Mouse (Mus musculus) hindbrain, embryonic 13.5 days (tissue): ENCODE data around the gene Tbccd1. TPM values are rescaled to one million over a fixed set of nuclear protein-coding genes. Genes with fewer than 3 reads are reported as not detected.

ENCODE experiments used
- ATAC-seq: fragments of 200-750 bp; cut with Nextera tagmentation; 2 replicates; pipeline ENCODE4 v1.8.0; 2017; ENCODE audit warnings: moderate TSS enrichment; ENCODE audit not compliant: low FRiP score
- H3K27ac ChIP-seq: fragments of 300-500 bp; sonication (generic); 2 replicates; pipeline ENCODE4 v1.5.1; 2015; ENCODE audit warnings: inconsistent platforms, mild to moderate bottlenecking, moderate library complexity
- H3K27me3 ChIP-seq: fragments of 300-500 bp; sonication (generic); 2 replicates; pipeline ENCODE4 v1.6.1; 2015; ENCODE audit warnings: mild to moderate bottlenecking, inconsistent platforms
- H3K36me3 ChIP-seq: fragments of 300-500 bp; sonication (generic); 2 replicates; pipeline ENCODE4 v1.6.1; 2015; ENCODE audit warnings: mild to moderate bottlenecking, inconsistent platforms
- H3K4me1 ChIP-seq: fragments of 300-500 bp; sonication (generic); replicated peaks from 2 replicates; pipeline ENCODE4 v1.6.1; 2015; ENCODE audit warnings: inconsistent platforms
- H3K4me2 ChIP-seq: fragments of 300-500 bp; sonication (generic); 2 replicates; pipeline ENCODE4 v1.6.1; 2015; ENCODE audit warnings: inconsistent platforms, mild to moderate bottlenecking, moderate library complexity
- H3K4me3 ChIP-seq: fragments of 300-500 bp; sonication (generic); 2 replicates; pipeline ENCODE4 v1.5.1; 2015; ENCODE audit warnings: mild to moderate bottlenecking, inconsistent platforms
- H3K9ac ChIP-seq: fragments of 300-500 bp; sonication (generic); 2 replicates; pipeline ENCODE4 v1.6.1; 2015; ENCODE audit warnings: mild to moderate bottlenecking, inconsistent platforms
- H3K9me3 ChIP-seq: fragments of 300-500 bp; sonication (generic); 2 replicates; pipeline ENCODE4 v1.6.1; 2016; ENCODE audit warnings: inconsistent platforms
- WGBS: fragments of 180-500 bp; shearing (Covaris S2); methylation state at CpG from one replicate; pipeline ENCODE4 v1.1.7; 2015; 5-methylcytosine and 5-hydroxymethylcytosine counted together
- polyA plus RNA-seq: library from polyadenylated mRNA; unstranded; fragments of >200 nt; fragmentation: Nextera tagmentation; extraction: Ambion mirVana; gene quantifications from 2 replicates; pipeline ENCODE4 v1.2.1, GENCODE M21; 2015

Gene Tbccd1
- polyA plus RNA-seq, 1 experiment from 2014 or later, result 23.5 TPM

DNA sequence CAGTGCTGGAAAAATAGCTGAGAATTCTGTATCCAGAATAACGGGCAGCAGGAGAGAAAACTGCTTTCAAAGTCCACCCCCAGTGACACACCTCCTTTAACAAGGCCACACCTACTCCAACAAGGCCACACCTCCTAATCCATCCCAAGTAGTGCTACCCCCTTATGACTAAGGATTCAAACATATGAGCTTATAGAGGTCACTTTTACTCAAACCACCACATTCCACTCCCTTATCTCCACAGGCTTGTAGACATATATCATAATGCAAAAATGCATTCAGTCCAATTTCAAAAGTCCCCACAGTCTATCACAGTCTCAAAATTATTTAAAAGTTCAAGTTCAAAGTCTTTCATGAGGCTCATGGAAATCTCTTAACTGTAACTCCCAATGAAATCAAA, 9.8 kb downstream of the Tbccd1 start:
- Histone ChIP-seq H3K4me3 (no peak overlapping the region), H3K36me3 (no peaks in the 10 kb centered on the region), H3K9ac (no peak overlapping the region), H3K4me1 (peaks cover 15% of the 10 kb centered on the region), H3K9me3 (no peaks in the 10 kb centered on the region), H3K27me3 (no peaks in the 10 kb centered on the region), H3K27ac (no peak overlapping the region), H3K4me2 (no peak overlapping the region)
- no peak for ATAC-seq
- 79% methylated on average over 1 of the region's 1 CpGs for WGBS

- Histone ChIP-seq H3K27ac (no peak overlapping the region), H3K4me3 (no peak overlapping the region), H3K4me2 (no peak overlapping the region), H3K9me3 (no peaks in the 10 kb centered on the region), H3K4me1 (peaks cover 15% of the 10 kb centered on the region), H3K36me3 (peaks cover 8% of the 10 kb centered on the region; the same call in 1 of the 2 replicates), H3K27me3 (no peaks in the 10 kb centered on the region), H3K9ac (no peak overlapping the region)
- 92% methylated on average over 4 of the region's 4 CpGs for WGBS
- ATAC-seq, result no peak
Observed at GRCm38 (mm10) chr16:22845481-22845880, 12.0 kb downstream of the Tbccd1 start.

- peak; percentile 44 for ATAC-seq
- H3K4me1 ChIP-seq, result peaks cover 15% of the 10 kb centered on the region
- H3K4me3 ChIP-seq, result peak overlapping the region; percentile 51
- 73% methylated on average over 5 of the region's 5 CpGs for WGBS
- H3K9me3 ChIP-seq, result no peaks in the 10 kb centered on the region
- H3K9ac ChIP-seq, result peak overlapping the region; percentile 87; the same call in 1 of the 2 replicates
- H3K27me3 ChIP-seq, result no peaks in the 10 kb centered on the region
- 0 out of 2 replicates have a peak overlapping the region, but pooled peaks have one; percentile 61 for H3K27ac ChIP-seq
- peak overlapping the region; percentile 71 for H3K4me2 ChIP-seq
- peaks cover 14% of the 10 kb centered on the region; the same call in 1 of the 2 replicates for H3K36me3 ChIP-seq
Observed at GRCm38 (mm10) chr16:22844834-22845233, 12.6 kb downstream of the Tbccd1 start.

GRCm38 (mm10) chr16:22844061-22844801, 13.2 kb downstream of the Tbccd1 start:
- peak overlapping the region; percentile 61; the same call in 1 of the 2 replicates for H3K27ac ChIP-seq
- peak overlapping the region; percentile 71 for H3K4me2 ChIP-seq
- peak overlapping the region; percentile 87 for H3K9ac ChIP-seq
- WGBS, result 8% methylated on average over 26 of the region's 26 CpGs
- H3K36me3 ChIP-seq, result peaks cover 18% of the 10 kb centered on the region; the same call in 1 of the 2 replicates
- no peaks in the 10 kb centered on the region for H3K9me3 ChIP-seq
- H3K27me3 ChIP-seq, result no peaks in the 10 kb centered on the region
- peaks cover 15% of the 10 kb centered on the region for H3K4me1 ChIP-seq
- H3K4me3 ChIP-seq, result peak overlapping the region; percentile 51
- peak; percentile 97 for ATAC-seq

DNA sequence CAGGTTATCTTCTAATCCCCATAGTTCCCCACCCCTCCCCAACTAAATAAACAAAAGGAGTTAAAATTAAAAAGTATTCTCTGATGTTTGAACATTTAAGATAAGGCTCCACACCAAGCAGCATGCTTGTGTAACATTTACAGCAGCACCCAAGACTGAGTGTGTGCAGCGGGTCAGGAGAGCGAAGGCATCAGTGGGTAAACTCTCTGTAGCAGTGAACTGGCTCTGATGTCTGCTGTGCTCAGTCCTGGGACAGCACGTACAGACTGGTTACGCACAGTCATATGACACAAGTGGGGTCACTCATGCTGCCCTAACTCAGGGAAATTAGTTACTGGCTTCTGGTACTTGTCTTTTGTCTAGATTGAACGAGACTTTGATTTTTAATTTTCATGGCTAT, 14.6 kb downstream of the Tbccd1 start:
- Histone ChIP-seq H3K4me1 (peaks cover 15% of the 10 kb centered on the region), H3K9me3 (no peaks in the 10 kb centered on the region), H3K27me3 (no peaks in the 10 kb centered on the region), H3K27ac (no peak overlapping the region), H3K4me2 (no peak overlapping the region), H3K4me3 (no peak overlapping the region), H3K36me3 (peaks cover 26% of the 10 kb centered on the region), H3K9ac (no peak overlapping the region)
- 91% methylated on average over 5 of the region's 5 CpGs for WGBS
- ATAC-seq, result no peak

- Histone ChIP-seq H3K36me3 (peaks cover 40% of the 10 kb centered on the region), H3K9me3 (no peaks in the 10 kb centered on the region), H3K4me2 (no peak overlapping the region), H3K9ac (no peak overlapping the region), H3K4me3 (no peak overlapping the region), H3K27me3 (no peaks in the 10 kb centered on the region), H3K4me1 (0 out of 2 replicates have a peak, but pooled peaks cover 6% of the 10 kb centered on the region), H3K27ac (no peak overlapping the region)
- ATAC-seq, result no peak
- WGBS, result 95% methylated on average over 3 of the region's 3 CpGs
Observed at GRCm38 (mm10) chr16:22839146-22839857, 18.2 kb downstream of the Tbccd1 start.

DNA sequence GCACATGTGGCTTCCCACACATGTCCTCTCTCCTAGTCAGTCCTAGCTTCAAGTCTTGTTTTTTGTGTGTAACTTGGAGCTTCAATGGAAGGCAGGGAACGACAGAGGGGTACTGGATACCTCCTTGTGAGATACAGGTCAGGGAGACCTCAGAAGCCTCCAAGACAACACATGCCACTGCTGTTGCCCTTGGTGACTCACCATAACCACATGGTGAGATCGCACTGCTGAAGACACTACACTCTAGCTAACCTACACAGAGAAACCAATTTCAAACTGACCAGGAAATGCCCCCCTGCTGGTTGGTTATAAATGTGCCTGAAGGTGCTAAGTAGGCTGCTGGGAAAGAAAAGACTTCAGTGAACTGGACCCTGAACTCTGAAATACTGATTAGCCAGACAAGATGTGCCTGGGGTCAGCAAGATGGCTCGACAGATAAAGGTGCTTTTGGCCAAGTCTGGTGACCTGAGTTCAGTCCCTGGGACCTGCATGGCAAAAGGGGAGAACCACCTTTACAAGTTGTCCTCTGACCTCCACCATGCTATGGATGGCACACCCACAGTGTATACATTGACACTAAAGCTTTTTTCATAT, 24.4 kb downstream of the Tbccd1 start:
- Histone ChIP-seq H3K9me3 (no peaks in the 10 kb centered on the region), H3K36me3 (peaks cover 34% of the 10 kb centered on the region), H3K4me3 (no peak overlapping the region), H3K9ac (no peak overlapping the region), H3K27me3 (no peaks in the 10 kb centered on the region), H3K27ac (no peak overlapping the region), H3K4me1 (no peaks in the 10 kb centered on the region), H3K4me2 (no peak overlapping the region)
- WGBS, result 90% methylated on average over 3 of the region's 3 CpGs
- no peak for ATAC-seq

DNA sequence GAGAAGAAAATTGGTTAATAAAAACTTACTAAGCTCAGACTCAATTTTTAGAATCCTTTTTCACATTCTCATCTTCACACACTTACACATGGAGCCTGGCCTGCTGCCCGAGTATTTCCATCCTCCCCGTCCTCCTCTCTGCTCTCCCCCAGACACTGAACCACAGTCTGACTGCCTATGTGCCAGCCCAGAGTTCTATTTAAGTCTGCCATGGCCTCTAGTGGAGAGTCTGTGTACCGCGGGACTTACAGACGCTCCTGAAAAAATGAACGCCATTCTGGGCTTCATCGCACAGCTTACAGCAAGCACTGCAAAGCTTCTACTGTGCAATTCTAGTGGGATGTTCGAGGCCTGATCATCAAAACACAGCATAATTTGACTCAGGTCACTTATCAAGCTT, 36.7 kb downstream of the Tbccd1 start:
- Histone ChIP-seq H3K4me3 (no peak overlapping the region), H3K4me1 (no peaks in the 10 kb centered on the region), H3K36me3 (peaks cover 30% of the 10 kb centered on the region), H3K9me3 (no peaks in the 10 kb centered on the region), H3K4me2 (no peak overlapping the region), H3K9ac (no peak overlapping the region), H3K27me3 (no peaks in the 10 kb centered on the region), H3K27ac (no peak overlapping the region)
- WGBS, result 60% methylated on average over 8 of the region's 8 CpGs
- ATAC-seq, result no peak

DNA sequence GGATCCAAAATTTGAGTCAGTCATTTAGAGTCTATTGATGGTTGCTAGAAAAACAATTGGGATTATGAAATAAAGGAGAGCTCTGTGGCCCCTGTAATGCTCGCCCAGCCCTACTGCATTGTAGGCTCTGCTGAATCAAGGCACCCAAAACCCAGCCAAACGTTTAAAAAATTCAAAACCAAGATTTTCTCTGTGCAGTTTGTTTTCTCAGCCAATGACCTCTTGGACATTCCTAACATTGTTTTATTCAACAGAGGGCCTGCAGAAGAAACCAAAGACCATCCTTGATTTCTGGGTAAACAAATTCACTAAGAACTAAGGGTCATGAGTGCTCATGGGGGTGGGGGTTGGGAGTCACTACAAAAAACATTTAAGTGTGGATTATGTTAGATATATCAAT, 46.0 kb downstream of the Tbccd1 start, which contains the start of gene Crygs:
TSS of gene Crygs (minus strand) at position 101 of the 400 bp plus-strand sequence.
- no peak for ATAC-seq
- peaks cover 27% of the 10 kb centered on the region for H3K27me3 ChIP-seq
- H3K9ac ChIP-seq, result no peak within 1 kb of the TSS
- no peak within 1 kb of the TSS for H3K4me3 ChIP-seq
- H3K27ac ChIP-seq, result no peak within 1 kb of the TSS
- H3K4me1 ChIP-seq, result peaks cover 3% of the 10 kb centered on the region; the same call in 1 of the 2 replicates
- peaks cover 15% of the 10 kb centered on the region for H3K36me3 ChIP-seq
- H3K9me3 ChIP-seq, result no peaks in the 10 kb centered on the region
- 73% methylated on average over 2 of the region's 2 CpGs for WGBS
- H3K4me2 ChIP-seq, result no peak within 1 kb of the TSS

GRCm38 (mm10) chr16:22807468-22808070, 49.9 kb downstream of the Tbccd1 start:
- Histone ChIP-seq H3K4me3 (peak overlapping the region; percentile 5; the same call in 1 of the 2 replicates), H3K9ac (peak overlapping the region; percentile 62; the same call in 1 of the 2 replicates), H3K4me2 (peak overlapping the region; percentile 46), H3K36me3 (no peaks in the 10 kb centered on the region; the same call in 1 of the 2 replicates), H3K9me3 (no peaks in the 10 kb centered on the region), H3K27ac (no peak overlapping the region), H3K4me1 (peaks cover 3% of the 10 kb centered on the region; the same call in 1 of the 2 replicates), H3K27me3 (peaks cover 66% of the 10 kb centered on the region)
- ATAC-seq, result no peak
- WGBS, result 16% methylated on average over 17 of the region's 17 CpGs

GRCm38 (mm10) chr16:22802786-22803185, 54.7 kb downstream of the Tbccd1 start:
- H3K36me3 ChIP-seq, result no peaks in the 10 kb centered on the region
- no peak for ATAC-seq
- 81% methylated on average over 7 of the region's 7 CpGs for WGBS
- no peak overlapping the region for H3K4me2 ChIP-seq
- no peak overlapping the region for H3K27ac ChIP-seq
- H3K9ac ChIP-seq, result no peak overlapping the region
- H3K4me1 ChIP-seq, result peaks cover 20% of the 10 kb centered on the region
- H3K27me3 ChIP-seq, result peaks cover 93% of the 10 kb centered on the region
- H3K9me3 ChIP-seq, result no peaks in the 10 kb centered on the region
- no peak overlapping the region for H3K4me3 ChIP-seq

DNA sequence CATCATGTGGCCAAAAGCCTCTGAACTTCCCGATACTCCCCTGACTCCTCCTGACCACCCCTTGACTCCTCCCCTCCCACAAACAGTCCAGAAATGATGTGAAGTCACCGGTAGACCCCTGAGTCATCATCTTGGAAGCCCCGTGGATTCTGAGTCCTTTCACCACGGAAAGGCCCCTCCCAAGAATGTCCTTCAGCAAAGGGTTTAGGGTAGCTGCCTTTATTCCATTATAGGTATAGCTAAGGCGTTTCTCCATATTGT, 56.7 kb downstream of the Tbccd1 start:
- H3K9ac ChIP-seq, result no peak overlapping the region
- H3K4me1 ChIP-seq, result peaks cover 17% of the 10 kb centered on the region
- H3K27me3 ChIP-seq, result peaks cover 97% of the 10 kb centered on the region
- no peak for ATAC-seq
- H3K27ac ChIP-seq, result no peak overlapping the region; the same call in 1 of the 2 replicates
- no peak overlapping the region for H3K4me2 ChIP-seq
- no peak overlapping the region for H3K4me3 ChIP-seq
- H3K36me3 ChIP-seq, result no peaks in the 10 kb centered on the region
- 16% methylated on average over 5 of the region's 5 CpGs for WGBS
- no peaks in the 10 kb centered on the region for H3K9me3 ChIP-seq
